Mouse (Mus musculus) spleen, adult 2 months (tissue): ENCODE data around the gene Baiap2l1. TPM values are rescaled to one million over a fixed set of nuclear protein-coding genes. Genes with fewer than 3 reads are reported as not detected.

Experiments
- DNase-seq, 2 experiments: peaks; one replicate each; pipeline versions ENCODE4 v3.0.0 to v3.0.0-alpha.2; 2012 to 2021; ENCODE audit warnings: low spot score in 2 of 2, low read depth in 1 of 2
- H3K27ac ChIP-seq: fragments of 200-500 bp; 2 replicates; pipeline ENCODE4 v1.5.1; 2012; ENCODE audit warnings: low read length, inconsistent platforms; ENCODE audit not compliant: insufficient read depth
- H3K27me3 ChIP-seq: fragments of 200-500 bp; 2 replicates; pipeline ENCODE4 v1.6.1; 2012; ENCODE audit warnings: mild to moderate bottlenecking, moderate library complexity, low read length, inconsistent platforms; ENCODE audit not compliant: control insufficient read depth, insufficient read depth
- H3K36me3 ChIP-seq: fragments of 200-500 bp; 2 replicates; pipeline ENCODE4 v1.6.1; 2012; ENCODE audit warnings: mild to moderate bottlenecking, low read length, inconsistent platforms; ENCODE audit not compliant: control insufficient read depth, insufficient read depth
- H3K4me1 ChIP-seq: fragments of 200-500 bp; 2 replicates; pipeline ENCODE4 v1.6.1; 2011; ENCODE audit warnings: inconsistent platforms; ENCODE audit not compliant: control insufficient read depth, insufficient read depth, insufficient read length
- H3K4me3 ChIP-seq: fragments of 200-500 bp; 2 replicates; pipeline ENCODE4 v1.5.1; 2011; ENCODE audit warnings: mild to moderate bottlenecking, inconsistent platforms; ENCODE audit not compliant: insufficient read depth, insufficient read length; ENCODE audit errors: extremely low read depth
- CTCF ChIP-seq: fragments of 200-500 bp; IDR thresholded peaks from 2 replicates; pipeline ENCODE4 v1.5.1; 2011; ENCODE audit warnings: mild to moderate bottlenecking, inconsistent platforms; ENCODE audit not compliant: insufficient read depth, insufficient read length, insufficient replicate concordance; ENCODE audit errors: extremely low read depth
- POLR2A ChIP-seq: fragments of 200-500 bp; IDR thresholded peaks from 2 replicates; pipeline ENCODE4 v1.6.1; 2011; ENCODE audit warnings: low read depth, low read length, inconsistent platforms
- WGBS: fragments of 180-500 bp; shearing (Covaris S2); methylation state at CpG from one replicate; pipeline ENCODE4 v1.1.7; 2018; 5-methylcytosine and 5-hydroxymethylcytosine counted together
- polyA plus RNA-seq: library from polyadenylated mRNA; depleted of rRNA; stranded (reverse); fragments of >200 nt; gene quantifications from 2 replicates; pipeline ENCODE4 v1.2.3, GENCODE M21; 2012

Baiap2l1 gene
- polyA plus RNA-seq, 1 experiment = 0.22 TPM

DNA sequence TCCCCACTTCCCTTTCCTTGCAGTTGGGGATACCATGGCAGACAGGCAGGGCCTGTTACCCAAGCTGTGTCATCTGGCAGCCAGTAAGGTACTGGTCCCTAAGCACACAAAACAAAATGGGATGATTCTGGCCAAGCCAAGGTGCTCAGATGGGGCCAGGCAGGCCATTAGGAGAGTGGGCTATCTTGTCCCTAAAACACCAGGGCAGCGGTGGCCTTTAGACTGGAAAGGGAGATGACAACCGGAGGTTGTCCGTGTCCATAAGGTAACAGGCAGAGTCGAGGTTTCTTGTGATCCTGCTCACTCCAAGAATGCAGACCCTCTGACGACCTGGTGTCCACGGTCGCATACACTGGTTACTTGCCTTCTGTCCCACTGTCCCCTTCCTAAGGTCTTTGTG is 88.0 kb downstream of the Baiap2l1 start:
- WGBS = 91% methylated on average over 7 of the region's 7 CpGs

DNA sequence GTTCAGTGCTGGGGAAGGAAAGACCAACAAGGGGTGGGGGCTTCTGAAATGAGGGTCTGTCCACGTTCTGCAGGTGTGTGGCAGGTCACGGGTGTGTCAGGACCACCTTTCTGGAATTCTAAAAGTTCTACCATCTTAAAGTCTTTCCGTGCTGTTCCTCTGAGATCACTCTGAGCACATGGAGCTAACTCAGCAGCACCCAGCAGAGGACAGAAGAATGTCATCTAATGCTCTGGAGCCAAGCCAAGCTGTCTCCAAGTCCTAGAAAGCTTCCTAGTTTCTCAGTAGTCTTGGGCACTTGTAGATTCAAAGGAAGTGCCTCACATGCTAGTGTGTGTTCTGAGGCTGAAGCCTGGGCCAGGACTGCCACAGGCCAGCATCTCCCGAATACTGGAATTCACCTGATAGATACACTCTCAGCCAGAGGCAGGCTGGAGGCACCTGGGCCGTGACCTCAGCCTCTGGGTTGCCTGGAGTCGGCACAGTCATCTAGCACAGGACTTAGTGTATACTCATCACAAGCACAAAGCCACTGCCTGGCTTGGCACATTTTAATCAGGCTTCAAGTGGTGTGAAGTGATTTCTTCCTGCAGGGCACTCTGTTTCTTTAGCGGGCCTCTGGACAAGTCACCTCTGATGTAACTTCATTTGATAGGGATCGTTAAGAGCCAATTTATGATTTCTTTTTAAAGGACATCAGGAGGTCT is 90.2 kb downstream of the Baiap2l1 start:
- 92% methylated on average over 8 of the region's 8 CpGs for WGBS

More for the DNA sequence above, 88.0 kb downstream of the Baiap2l1 start:
- Histone ChIP-seq H3K27ac (no peak overlapping the region), H3K36me3 (peaks cover 3% of the 10 kb centered on the region), H3K4me3 (no peak overlapping the region), H3K27me3 (no peaks in the 10 kb centered on the region), H3K4me1 (no peaks in the 10 kb centered on the region)
- TF ChIP-seq CTCF (no peak), POLR2A (no peak)
- no peak for DNase-seq

DNA sequence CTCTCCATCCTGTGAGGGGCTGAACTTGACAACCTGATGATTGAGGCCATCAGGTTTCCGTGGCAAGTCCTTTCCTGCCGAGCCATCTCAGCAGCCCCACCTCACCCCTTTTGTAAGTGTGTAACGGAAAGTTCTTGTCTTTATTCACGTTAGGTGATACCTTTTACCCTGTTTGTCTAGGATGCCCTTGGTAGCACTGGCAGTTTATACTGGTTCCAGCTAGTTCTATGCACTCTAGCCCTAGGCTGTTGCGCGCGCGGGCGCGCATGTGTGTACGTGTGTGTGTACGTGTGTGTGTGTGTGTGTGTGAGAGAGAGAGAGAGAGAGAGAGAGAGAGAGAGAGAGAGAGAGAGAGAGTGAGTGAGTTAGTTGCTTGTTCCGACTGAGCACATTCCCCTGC is 94.4 kb downstream of the Baiap2l1 start:
- Histone ChIP-seq H3K4me1 (no peaks in the 10 kb centered on the region), H3K4me3 (no peak overlapping the region), H3K36me3 (peaks cover 2% of the 10 kb centered on the region), H3K27me3 (no peaks in the 10 kb centered on the region), H3K27ac (no peak overlapping the region)
- no peak for DNase-seq
- TF ChIP-seq POLR2A (no peak), CTCF (no peak)
- 83% methylated on average over 13 of the region's 13 CpGs for WGBS

More for the DNA sequence above, 90.2 kb downstream of the Baiap2l1 start:
- no peak overlapping the region for H3K27ac ChIP-seq
- peaks cover 3% of the 10 kb centered on the region for H3K36me3 ChIP-seq
- H3K4me3 ChIP-seq = no peak overlapping the region
- no peaks in the 10 kb centered on the region for H3K27me3 ChIP-seq
- no peaks in the 10 kb centered on the region for H3K4me1 ChIP-seq
- DNase-seq = peak in 1 of 2 experiments; percentile 29
- no peak for TF ChIP-seq CTCF
- TF ChIP-seq POLR2A = no peak

- no peak overlapping the region for H3K27ac ChIP-seq
- peaks cover 2% of the 10 kb centered on the region for H3K36me3 ChIP-seq
- no peak overlapping the region for H3K4me3 ChIP-seq
- TF ChIP-seq POLR2A = no peak
- TF ChIP-seq CTCF = no peak
- WGBS = 87% methylated on average over 9 of the region's 9 CpGs
- no peaks in the 10 kb centered on the region for H3K4me1 ChIP-seq
- H3K27me3 ChIP-seq = no peaks in the 10 kb centered on the region
- no peak for DNase-seq
Measured at GRCm38 (mm10) chr5:144263082-144263481, 94.8 kb downstream of the Baiap2l1 start.

GRCm38 (mm10) chr5:144261829-144262228 is 96.1 kb downstream of the Baiap2l1 start:
- DNase-seq = no peak
- peaks cover 2% of the 10 kb centered on the region for H3K36me3 ChIP-seq
- no peak overlapping the region for H3K27ac ChIP-seq
- no peaks in the 10 kb centered on the region for H3K27me3 ChIP-seq
- TF ChIP-seq POLR2A (no peak), CTCF (no peak)
- 93% methylated on average over 5 of the region's 5 CpGs for WGBS
- H3K4me3 ChIP-seq = no peak overlapping the region
- peaks cover 1% of the 10 kb centered on the region; the same call in 1 of the 2 replicates for H3K4me1 ChIP-seq

DNA sequence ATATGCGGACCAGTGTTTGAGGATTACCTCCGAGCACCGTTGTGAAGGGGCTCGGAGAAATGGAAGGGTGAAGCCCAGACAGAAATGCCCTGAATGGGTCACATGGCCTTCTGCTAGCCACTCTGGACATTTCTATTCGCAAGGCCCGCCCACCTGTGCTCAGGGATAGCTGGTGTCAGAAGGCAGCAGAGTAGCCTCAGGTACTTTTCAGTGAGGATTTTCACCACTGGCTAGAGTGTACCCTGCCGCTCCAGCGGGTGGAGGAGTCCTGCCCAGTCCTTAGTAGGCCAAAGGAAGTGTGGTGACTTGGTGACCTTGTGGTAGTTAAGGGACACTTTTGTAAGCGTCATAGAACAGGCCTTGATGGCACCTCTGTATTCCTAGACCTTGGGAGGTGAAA is 96.6 kb downstream of the Baiap2l1 start:
- Histone ChIP-seq H3K27me3 (no peaks in the 10 kb centered on the region), H3K4me3 (no peak overlapping the region), H3K4me1 (peaks cover 6% of the 10 kb centered on the region; the same call in 1 of the 2 replicates), H3K27ac (no peak overlapping the region), H3K36me3 (no peaks in the 10 kb centered on the region; the same call in 1 of the 2 replicates)
- no peak for TF ChIP-seq CTCF
- TF ChIP-seq POLR2A = no peak
- no peak for DNase-seq
- WGBS = 91% methylated on average over 9 of the region's 9 CpGs

GRCm38 (mm10) chr5:144260464-144260863 is 97.4 kb downstream of the Baiap2l1 start:
- no peak for TF ChIP-seq CTCF
- TF ChIP-seq POLR2A = no peak
- Histone ChIP-seq H3K4me3 (no peak overlapping the region), H3K36me3 (no peaks in the 10 kb centered on the region; the same call in 1 of the 2 replicates), H3K27me3 (no peaks in the 10 kb centered on the region), H3K4me1 (peaks cover 10% of the 10 kb centered on the region; the same call in 1 of the 2 replicates), H3K27ac (no peak overlapping the region)
- no peak for DNase-seq
- 85% methylated on average over 8 of the region's 8 CpGs for WGBS
